Mouse (Mus musculus) adrenal gland, postnatal 0 days (tissue): ENCODE measurements around the gene Gm14851. TPM values are rescaled to one million over a fixed set of nuclear protein-coding genes. Genes with fewer than 3 reads are reported as not detected.

ENCODE experiments used
- polyA plus RNA-seq: library from polyadenylated mRNA; unstranded; fragments of >200 nt; fragmentation: Nextera tagmentation; extraction: Ambion mirVana; gene quantifications from 2 replicates; pipeline ENCODE4 v1.2.1, GENCODE M21; 2015

Gm14851 gene
- polyA plus RNA-seq = not detected in 2 replicates

DNA sequence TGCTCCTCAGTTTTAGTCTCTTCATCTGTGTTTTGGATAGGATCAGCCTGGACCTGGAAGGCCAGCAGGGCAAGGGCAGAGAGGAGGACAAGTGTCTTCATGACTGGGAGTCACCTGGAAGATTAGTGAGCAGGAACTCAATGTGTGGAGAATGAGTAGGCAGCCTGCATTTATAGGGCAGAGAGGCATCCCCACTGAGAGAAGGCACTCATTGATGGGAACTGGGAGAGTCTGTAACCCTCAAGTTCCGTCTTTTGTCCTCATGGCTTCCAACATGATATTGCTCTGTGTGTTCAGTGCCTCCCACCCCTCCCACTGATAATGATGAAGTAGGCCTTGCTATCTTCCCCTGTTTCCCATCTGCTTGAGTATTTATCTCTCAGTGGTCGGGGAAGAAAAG is at the start of gene Gm14851:
Gm14851 (minus strand) TSS at position 101 of the 400 bp plus-strand sequence.

DNA sequence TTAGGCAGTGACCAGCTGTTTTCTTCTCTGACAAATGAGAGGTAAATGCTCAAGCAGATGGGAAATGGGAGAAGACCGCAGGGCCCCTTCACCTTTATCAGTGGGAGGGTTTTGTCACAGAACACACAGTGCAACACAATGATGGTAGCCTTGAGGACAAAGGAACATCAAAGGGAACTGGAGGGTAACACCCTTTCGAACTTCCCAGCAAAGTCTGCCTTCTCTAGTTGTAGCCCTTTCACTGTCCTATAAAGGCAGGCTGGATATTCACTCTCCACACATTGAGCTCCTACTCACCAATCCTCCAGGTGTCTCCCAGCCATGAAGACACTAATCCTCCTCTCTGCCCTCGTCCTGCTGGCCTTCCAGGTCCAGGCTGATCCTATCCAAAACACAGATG is 38.5 kb upstream of the Gm14851 start, which contains the start of gene Defa30:
Defa30 (plus strand) TSS at position 301 of the 400 bp plus-strand sequence.

DNA sequence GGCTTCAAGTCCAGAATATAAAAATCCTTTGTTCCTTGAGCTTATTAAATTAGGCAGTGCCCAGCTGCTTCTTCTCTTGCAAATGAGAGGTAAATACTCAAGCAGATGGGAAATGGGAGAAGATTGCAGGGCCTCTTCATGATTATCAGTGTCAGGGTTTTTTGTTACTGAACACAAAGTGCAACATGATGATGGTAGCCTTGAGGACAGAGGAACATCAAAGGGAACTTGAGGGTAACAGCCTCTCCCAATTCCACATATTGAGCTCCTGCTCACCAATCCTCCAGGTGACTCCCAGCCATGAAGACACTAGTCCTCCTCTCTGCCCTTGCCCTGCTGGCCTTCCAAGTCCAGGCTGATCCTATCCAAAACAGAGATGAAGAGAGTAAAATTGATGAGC is 11.7 kb downstream of the Gm14851 start, which contains the start of gene Defa25:
Defa25 (plus strand) TSS at position 301 of the 400 bp plus-strand sequence.

DNA sequence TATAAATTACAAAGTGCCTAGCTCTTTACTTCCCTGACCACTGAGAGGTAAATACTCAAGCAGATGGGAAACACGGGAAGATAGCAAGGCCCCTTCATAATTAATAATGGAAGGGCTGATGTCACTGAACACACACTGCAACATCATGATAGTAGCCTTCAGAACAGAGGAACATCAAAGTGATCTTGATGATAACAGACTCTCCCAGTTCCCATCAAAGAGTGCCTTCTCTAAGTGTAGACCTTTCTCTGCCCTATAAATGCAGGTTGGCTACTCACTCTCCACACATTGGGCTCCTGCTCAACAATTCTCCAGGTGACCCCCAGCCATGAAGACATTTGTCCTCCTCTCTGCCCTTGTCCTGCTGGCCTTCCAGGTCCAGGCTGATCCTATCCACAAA is 31.1 kb downstream of the Gm14851 start, which contains the start of gene Defa35:
Defa35 (plus strand) TSS at position 301 of the 400 bp plus-strand sequence.

DNA sequence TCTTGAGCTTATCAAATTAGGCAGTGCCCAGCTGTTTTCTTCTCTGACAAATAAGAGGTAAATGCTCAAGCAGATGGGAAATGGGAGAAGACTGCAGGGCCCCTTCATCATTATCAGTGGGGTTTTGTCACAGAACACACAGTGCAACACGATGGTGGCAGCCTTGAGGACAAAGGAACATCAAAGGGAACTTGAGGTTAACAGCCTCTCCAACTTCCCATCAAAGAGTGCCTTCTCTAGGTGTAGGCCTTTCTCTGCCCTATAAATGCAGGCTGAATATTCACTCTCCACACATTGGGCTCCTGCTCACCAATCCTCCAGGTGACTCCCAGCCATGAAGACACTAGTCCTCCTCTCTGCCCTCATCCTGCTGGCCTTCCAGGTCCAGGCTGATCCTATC is 41.1 kb downstream of the Gm14851 start, which contains the start of gene Defa23:
Defa23 (plus strand) TSS at position 301 of the 400 bp plus-strand sequence.

Other genes with a start within 250 kb of the Gm14851 start
- not detected in 2 replicates for gene Defb33, start 203.4 kb downstream of the Gm14851 start, polyA plus RNA-seq
- not detected in 2 replicates for gene Gm15056, start 193.4 kb downstream of the Gm14851 start, polyA plus RNA-seq
- gene Gm6040, start 174.0 kb downstream of the Gm14851 start, polyA plus RNA-seq = not detected in 2 replicates
- gene AY761185, start 151.3 kb downstream of the Gm14851 start, polyA plus RNA-seq = not detected in 2 replicates
- gene Defa21, start 70.5 kb downstream of the Gm14851 start, polyA plus RNA-seq = not detected in 2 replicates
- gene Defa23, start 41.0 kb downstream of the Gm14851 start, polyA plus RNA-seq = not detected in 2 replicates
- not detected in 2 replicates for gene Defa35, start 31.0 kb downstream of the Gm14851 start, polyA plus RNA-seq
- gene Defa25, start 11.6 kb downstream of the Gm14851 start, polyA plus RNA-seq = not detected in 2 replicates
- not detected in 2 replicates for gene Defa30, start 38.6 kb upstream of the Gm14851 start, polyA plus RNA-seq
- not detected in 2 replicates for gene Defa22, start 66.2 kb upstream of the Gm14851 start, polyA plus RNA-seq
- gene Defa31, start 95.6 kb upstream of the Gm14851 start, polyA plus RNA-seq = not detected in 2 replicates
- not detected in 2 replicates for gene Gm15293, start 105.5 kb upstream of the Gm14851 start, polyA plus RNA-seq
- gene Gm15292, start 153.7 kb upstream of the Gm14851 start, polyA plus RNA-seq = not detected in 2 replicates
- gene Defa27, start 219.5 kb upstream of the Gm14851 start, polyA plus RNA-seq = not detected in 2 replicates
- gene Defa29, start 231.0 kb upstream of the Gm14851 start, polyA plus RNA-seq = not detected in 2 replicates